Mouse (Mus musculus) stomach, postnatal 0 days (tissue): ENCODE results near the gene Gm11938. TPM values are rescaled to one million over a fixed set of nuclear protein-coding genes. Genes with fewer than 3 reads are reported as not detected.

Experiments used
- ATAC-seq: fragments of 200-750 bp; cut with Nextera tagmentation; 2 replicates; pipeline ENCODE4 v1.8.0; 2017; ENCODE audit not compliant: low FRiP score, low TSS enrichment
- DNase-seq: peaks from one replicate; pipeline ENCODE4 v3.0.0-alpha.2; 2016; ENCODE audit warnings: low spot score
- H3K27ac ChIP-seq: fragments of 300-500 bp; sonication (generic); replicated peaks from 2 replicates; pipeline ENCODE4 v1.5.1; 2014; ENCODE audit warnings: mild to moderate bottlenecking, control low read depth
- H3K27me3 ChIP-seq: fragments of 300-500 bp; sonication (generic); 2 replicates; pipeline ENCODE4 v1.6.1; 2014; ENCODE audit warnings: low read length; ENCODE audit not compliant: control insufficient read depth, insufficient read depth
- H3K36me3 ChIP-seq: fragments of 300-500 bp; sonication (generic); 2 replicates; pipeline ENCODE4 v1.6.1; 2014; ENCODE audit warnings: low read length, mixed read lengths; ENCODE audit not compliant: control insufficient read depth, insufficient read depth
- H3K4me1 ChIP-seq: fragments of 300-500 bp; sonication (generic); replicated peaks from 2 replicates; pipeline ENCODE4 v1.6.1; 2014; ENCODE audit warnings: antibody characterized with exemption; ENCODE audit not compliant: control insufficient read depth, insufficient read depth
- H3K4me2 ChIP-seq: fragments of 300-500 bp; sonication (generic); replicated peaks from 2 replicates; pipeline ENCODE4 v1.6.1; 2014; ENCODE audit warnings: low read depth, mild to moderate bottlenecking, control low read depth, moderate library complexity
- H3K4me3 ChIP-seq: fragments of 300-500 bp; sonication (generic); 2 replicates; pipeline ENCODE4 v1.5.1; 2014; ENCODE audit warnings: low read depth, low read length, control low read depth
- H3K9ac ChIP-seq: fragments of 300-500 bp; sonication (generic); 2 replicates; pipeline ENCODE4 v1.6.1; 2014; ENCODE audit warnings: mild to moderate bottlenecking, low read length, control low read depth, mixed read lengths
- H3K9me3 ChIP-seq: fragments of 300-500 bp; sonication (generic); 2 replicates; pipeline ENCODE4 v1.6.1; 2016; ENCODE audit warnings: low read length; ENCODE audit not compliant: control insufficient read depth
- CTCF ChIP-seq: IDR thresholded peaks from 2 replicates; pipeline ENCODE4 v1.5.1; 2016; ENCODE audit warnings: antibody characterized with exemption, low read depth, mild to moderate bottlenecking, moderate library complexity
- EP300 ChIP-seq: optimal IDR thresholded peaks from 2 replicates; pipeline ENCODE3; 2016; ENCODE audit warnings: antibody characterized with exemption
- WGBS: fragments of 180-500 bp; shearing (Covaris S2); extraction: QIAGEN DNeasy Blood & Tissue Kit; methylation state at CpG from one replicate; pipeline ENCODE4 v1.1.7; 2014; 5-methylcytosine and 5-hydroxymethylcytosine counted together
- polyA plus RNA-seq: library from polyadenylated mRNA; unstranded; fragments of >200 nt; fragmentation: Nextera tagmentation; extraction: Ambion mirVana; gene quantifications from 2 replicates; pipeline ENCODE4 v1.2.1, GENCODE M21; 2015

Gm11938 gene
- polyA plus RNA-seq, 1 experiment from 2014 or later: not detected

GRCm38 (mm10) chr11:99583245-99583704, 19.8 kb downstream of the Gm11938 start, which contains the start of gene Krtap1-4:
Krtap1-4 (minus strand) TSS chr11:99583654.
- Histone ChIP-seq H3K4me2 (no peak within 1 kb of the TSS), H3K9me3 (no peaks in the 10 kb centered on the region), H3K27me3 (no peaks in the 10 kb centered on the region), H3K36me3 (no peaks in the 10 kb centered on the region), H3K4me3 (no peak within 1 kb of the TSS), H3K27ac (no peak within 1 kb of the TSS), H3K9ac (no peak within 1 kb of the TSS), H3K4me1 (no peaks in the 10 kb centered on the region)
- ATAC-seq: no peak
- TF ChIP-seq EP300: no peak
- no peak for TF ChIP-seq CTCF
- DNase-seq: no peak
- 83% methylated on average over 5 of the region's 5 CpGs for WGBS

DNA sequence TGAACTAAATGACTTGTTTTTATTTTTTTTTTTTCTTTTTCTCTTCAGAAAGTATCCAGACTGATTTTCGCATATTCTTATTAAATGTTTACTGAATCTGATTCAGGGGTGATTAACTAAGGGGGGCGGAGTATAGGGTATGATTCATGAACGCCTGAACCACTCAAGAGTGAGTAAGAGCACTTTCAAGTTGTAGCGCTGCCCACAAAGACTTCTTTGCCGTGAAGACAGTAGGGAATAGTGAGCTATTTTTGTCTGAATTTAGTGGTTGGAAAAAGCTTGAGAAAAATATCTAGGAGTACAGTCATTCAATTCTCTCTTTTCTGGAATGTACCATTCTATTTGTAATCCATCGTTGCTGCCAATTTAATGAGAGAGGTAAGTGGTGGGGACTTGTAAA, 21.5 kb downstream of the Gm11938 start:
- Histone ChIP-seq H3K36me3 (no peaks in the 10 kb centered on the region), H3K9me3 (no peaks in the 10 kb centered on the region), H3K4me2 (no peak overlapping the region), H3K4me1 (no peaks in the 10 kb centered on the region), H3K4me3 (no peak overlapping the region), H3K27me3 (no peaks in the 10 kb centered on the region), H3K27ac (no peak overlapping the region), H3K9ac (no peak overlapping the region)
- TF ChIP-seq EP300 (no peak), CTCF (no peak)
- ATAC-seq (no peak), DNase-seq (no peak)
- 73% methylated on average over 6 of the region's 6 CpGs for WGBS

DNA sequence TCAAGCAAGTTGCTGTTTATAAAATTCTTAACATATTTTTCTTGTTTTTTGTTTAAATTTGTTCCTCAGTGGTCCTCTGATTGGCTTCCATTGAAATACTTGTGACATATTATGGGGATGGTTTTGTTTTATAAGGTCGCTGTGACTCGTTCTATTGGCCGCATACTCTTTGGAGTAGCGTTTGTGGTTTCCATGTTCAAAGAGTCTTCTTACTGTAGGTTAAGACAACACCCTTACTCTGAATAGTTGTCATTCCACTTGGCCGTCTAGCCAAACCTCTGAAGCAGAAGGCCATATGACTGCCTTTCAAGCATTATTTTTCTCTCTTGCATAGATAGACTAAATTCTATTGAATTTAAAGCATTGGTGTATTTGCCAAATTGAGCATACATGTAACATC, 22.1 kb downstream of the Gm11938 start:
- H3K4me2 ChIP-seq: no peak overlapping the region
- no peaks in the 10 kb centered on the region for H3K27me3 ChIP-seq
- no peaks in the 10 kb centered on the region for H3K9me3 ChIP-seq
- no peak overlapping the region for H3K4me3 ChIP-seq
- no peaks in the 10 kb centered on the region for H3K36me3 ChIP-seq
- 86% methylated on average over 5 of the region's 5 CpGs for WGBS
- TF ChIP-seq CTCF: no peak
- TF ChIP-seq EP300: no peak
- no peak overlapping the region for H3K9ac ChIP-seq
- no peak for DNase-seq
- no peak for ATAC-seq
- H3K4me1 ChIP-seq: no peaks in the 10 kb centered on the region
- H3K27ac ChIP-seq: no peak overlapping the region

DNA sequence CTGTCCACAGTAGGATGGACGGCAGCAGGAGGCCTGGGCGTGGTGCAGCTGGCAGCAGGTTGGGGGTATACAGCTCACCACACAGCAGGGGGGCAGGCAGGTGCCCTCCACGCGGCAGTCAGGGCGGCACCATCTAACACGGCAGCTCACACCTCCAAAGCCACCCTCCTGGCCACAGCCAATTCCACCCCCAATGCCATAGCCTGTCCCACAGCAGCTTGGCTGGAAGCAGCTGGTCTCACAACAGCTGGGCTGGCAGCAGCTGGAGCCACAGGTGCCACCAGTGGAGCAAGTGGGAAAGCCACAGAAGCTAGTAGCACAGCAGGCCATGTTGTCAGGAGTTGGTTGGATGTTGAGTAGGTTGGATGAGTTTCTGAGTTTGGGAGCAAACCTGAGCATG, 22.5 kb downstream of the Gm11938 start, which contains the start of gene Krtap1-5:
Gene Krtap1-5 (minus strand): TSS at position 381 of the 400 bp plus-strand sequence.
- Histone ChIP-seq H3K36me3 (no peaks in the 10 kb centered on the region), H3K27me3 (no peaks in the 10 kb centered on the region), H3K9ac (no peak within 1 kb of the TSS), H3K9me3 (no peaks in the 10 kb centered on the region), H3K4me2 (no peak within 1 kb of the TSS), H3K27ac (no peak within 1 kb of the TSS), H3K4me3 (no peak within 1 kb of the TSS), H3K4me1 (no peaks in the 10 kb centered on the region)
- ATAC-seq: no peak
- TF ChIP-seq EP300 (no peak), CTCF (no peak)
- WGBS: 83% methylated on average over 6 of the region's 6 CpGs
- DNase-seq: no peak

GRCm38 (mm10) chr11:99574106-99574505, 29.0 kb downstream of the Gm11938 start:
- ATAC-seq: peak; percentile 68; the same call in 1 of the 2 replicates
- peak; percentile 80 for DNase-seq
- H3K4me1 ChIP-seq: no peaks in the 10 kb centered on the region
- peak overlapping the region; percentile 38 for H3K4me2 ChIP-seq
- no peaks in the 10 kb centered on the region for H3K9me3 ChIP-seq
- H3K36me3 ChIP-seq: no peaks in the 10 kb centered on the region
- H3K27me3 ChIP-seq: no peaks in the 10 kb centered on the region
- TF ChIP-seq EP300 (no peak), CTCF (peak; percentile 95)
- no peak overlapping the region for H3K9ac ChIP-seq
- no peak overlapping the region for H3K27ac ChIP-seq
- 2% methylated on average over 7 of the region's 7 CpGs for WGBS
- no peak overlapping the region for H3K4me3 ChIP-seq

DNA sequence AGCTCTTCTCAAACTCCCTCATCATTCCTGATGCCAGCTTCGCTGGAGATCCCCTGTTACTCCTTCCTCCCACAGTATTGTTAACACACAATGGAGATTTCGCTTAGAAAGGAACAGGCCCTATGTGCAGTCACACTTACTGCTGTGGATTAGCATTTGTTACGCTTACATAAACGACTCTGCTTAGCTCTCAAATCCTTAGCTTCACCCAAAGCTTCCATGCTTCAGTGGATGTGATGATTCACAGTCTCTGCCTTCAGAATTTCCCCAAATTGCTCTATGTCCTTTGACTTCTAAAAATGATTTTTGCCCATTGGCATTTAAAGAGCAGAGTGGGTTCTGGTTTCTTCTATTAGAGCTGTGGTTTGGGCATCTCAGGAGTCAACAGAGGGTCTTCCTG, 29.9 kb downstream of the Gm11938 start:
- TF ChIP-seq EP300 (no peak), CTCF (no peak)
- 55% methylated on average over 4 of the region's 4 CpGs for WGBS
- Histone ChIP-seq H3K4me2 (no peak overlapping the region), H3K27me3 (no peaks in the 10 kb centered on the region), H3K4me1 (no peaks in the 10 kb centered on the region), H3K9ac (no peak overlapping the region), H3K36me3 (no peaks in the 10 kb centered on the region), H3K9me3 (no peaks in the 10 kb centered on the region), H3K4me3 (no peak overlapping the region), H3K27ac (no peak overlapping the region)
- ATAC-seq (no peak), DNase-seq (no peak)
